Mouse (Mus musculus) cerebellum, adult 11 months (tissue): ENCODE measurements around the gene Txnrd2.
A peak's percentile ranks its signal among the peaks of the same experiment; 100 is the strongest.

Source experiments
- DNase-seq: peaks from one replicate; pipeline ENCODE4 v3.0.0; 2022

The Txnrd2 gene

DNA sequence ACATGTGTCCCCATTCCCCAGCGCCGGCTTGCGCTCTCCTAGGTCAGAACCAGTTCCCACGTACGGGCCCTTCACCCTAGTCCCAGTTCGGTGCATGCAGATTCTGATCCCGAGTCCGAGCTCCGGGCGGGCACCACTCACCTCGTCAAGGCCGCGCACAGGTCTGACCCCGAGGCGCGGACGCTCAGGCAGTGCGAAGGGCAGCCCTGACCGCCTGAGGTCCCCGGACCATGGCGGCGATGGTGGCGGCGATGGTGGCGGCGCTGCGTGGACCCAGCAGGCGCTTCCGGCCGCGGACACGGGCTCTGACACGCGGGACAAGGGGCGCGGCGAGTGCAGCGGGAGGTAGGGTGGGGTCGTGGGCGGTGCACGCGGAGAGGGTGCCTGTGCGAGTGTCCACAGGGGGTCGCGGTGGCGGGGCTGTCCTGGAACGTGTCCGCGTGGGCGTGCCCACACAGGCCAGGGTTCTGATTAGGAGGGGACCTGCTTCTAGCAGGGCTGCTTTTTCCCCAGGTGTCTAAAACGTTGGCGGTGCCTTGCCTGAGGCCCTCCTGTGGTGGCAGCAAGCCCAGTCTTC lies at the start of gene Txnrd2:
TSS of gene Txnrd2 (plus strand) at position 170 of the 577 bp plus-strand sequence.
- peak; percentile 79 for DNase-seq

DNA sequence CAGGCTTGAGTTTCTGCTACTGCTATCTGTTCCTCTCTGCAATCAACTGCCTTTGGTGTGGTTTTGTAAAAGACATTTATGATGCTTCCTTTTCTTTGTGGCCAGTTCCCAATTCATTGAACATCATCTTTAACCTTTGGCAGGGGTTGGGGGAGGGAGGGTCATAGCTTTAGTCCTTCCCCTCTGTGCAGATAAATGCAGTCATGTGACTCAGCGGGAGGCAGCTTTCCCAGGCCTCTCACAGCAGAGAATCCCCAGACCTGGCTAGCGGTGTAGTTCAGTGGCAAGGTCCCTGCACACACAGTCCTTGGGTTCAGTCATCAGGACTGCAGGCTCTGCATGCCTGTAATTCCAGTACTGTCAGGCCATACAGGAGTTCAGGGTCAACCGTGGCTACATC lies 49.0 kb upstream of the Txnrd2 start:
- DNase-seq: no peak

DNA sequence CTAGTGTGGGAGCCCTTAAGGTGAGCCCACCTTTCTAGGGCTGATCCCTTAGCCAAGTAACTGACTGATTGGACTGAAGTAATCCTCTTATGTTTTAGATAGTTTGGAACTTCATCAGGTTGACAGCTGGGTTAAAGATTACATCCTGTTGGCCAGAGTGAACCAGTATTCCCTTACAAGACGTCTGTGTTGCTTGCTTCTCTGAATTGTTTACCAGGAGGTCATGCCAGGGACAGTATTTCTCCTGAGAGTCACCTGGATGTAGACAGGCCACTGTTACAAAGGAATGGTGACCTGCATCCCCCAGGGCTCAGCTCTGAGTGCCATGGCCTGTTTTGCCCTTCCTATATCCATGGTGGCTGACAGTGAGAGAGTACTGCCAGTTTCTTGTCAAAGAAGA lies 47.7 kb upstream of the Txnrd2 start:
- no peak for DNase-seq

DNA sequence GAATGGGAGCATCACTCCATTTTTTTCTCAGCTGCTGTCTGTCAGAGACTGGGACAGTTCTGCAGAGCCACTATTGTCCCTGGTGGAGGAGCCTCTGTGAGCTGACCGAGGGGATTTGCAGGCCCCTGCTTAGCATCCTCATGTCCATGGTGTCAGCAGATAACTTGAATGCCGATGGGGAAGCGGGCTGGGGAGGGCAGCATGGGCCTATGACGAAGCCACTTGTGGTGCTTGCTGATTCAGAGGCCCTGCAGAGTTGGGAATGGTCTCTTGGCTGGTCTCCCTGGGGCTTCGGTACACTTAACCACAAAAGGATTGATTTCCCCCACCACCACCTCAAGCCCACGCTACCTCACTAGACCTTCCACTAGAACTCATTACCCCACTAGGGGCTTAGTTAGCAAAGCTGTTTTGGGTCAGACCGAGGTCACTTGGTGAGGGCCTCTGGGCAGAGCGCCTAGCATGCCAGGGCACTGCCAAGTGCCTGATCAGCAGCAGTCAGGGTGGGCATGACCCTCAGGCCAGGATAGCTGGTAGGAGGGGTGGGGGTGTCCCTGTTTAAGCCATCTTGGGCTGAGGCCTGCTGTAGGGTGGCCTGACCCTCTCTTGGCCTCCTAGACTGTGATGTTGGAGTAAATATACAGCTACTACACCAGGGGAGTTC lies 46.7 kb upstream of the Txnrd2 start:
- no peak for DNase-seq

DNA sequence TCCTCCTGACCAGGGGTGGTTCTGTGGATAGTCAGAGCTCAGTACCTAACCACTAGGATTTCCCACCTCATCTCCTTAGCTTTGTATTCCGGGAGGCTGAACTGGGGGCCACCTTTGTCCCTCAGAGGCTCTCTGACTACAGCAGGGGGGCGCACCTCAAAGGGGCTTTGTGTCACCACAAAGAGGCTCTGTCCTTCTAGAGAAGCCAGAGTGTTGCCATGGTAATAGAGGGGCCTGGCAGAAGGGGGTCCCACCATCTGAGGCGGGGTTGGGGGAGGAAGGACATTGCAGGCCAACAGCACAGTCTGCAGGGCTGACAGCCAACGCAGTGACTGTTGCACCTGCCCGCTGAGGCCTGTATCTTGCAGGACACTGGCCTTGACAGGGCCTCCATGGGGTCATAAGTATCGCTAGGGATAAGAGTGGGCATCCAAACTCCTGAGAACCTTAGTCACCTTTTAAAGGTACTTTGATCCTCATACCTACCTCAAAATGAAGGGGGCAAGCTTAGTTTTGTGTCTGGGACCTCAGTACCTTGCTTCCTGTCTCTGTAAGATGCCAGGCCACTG lies 45.6 kb upstream of the Txnrd2 start:
- no peak for DNase-seq

DNA sequence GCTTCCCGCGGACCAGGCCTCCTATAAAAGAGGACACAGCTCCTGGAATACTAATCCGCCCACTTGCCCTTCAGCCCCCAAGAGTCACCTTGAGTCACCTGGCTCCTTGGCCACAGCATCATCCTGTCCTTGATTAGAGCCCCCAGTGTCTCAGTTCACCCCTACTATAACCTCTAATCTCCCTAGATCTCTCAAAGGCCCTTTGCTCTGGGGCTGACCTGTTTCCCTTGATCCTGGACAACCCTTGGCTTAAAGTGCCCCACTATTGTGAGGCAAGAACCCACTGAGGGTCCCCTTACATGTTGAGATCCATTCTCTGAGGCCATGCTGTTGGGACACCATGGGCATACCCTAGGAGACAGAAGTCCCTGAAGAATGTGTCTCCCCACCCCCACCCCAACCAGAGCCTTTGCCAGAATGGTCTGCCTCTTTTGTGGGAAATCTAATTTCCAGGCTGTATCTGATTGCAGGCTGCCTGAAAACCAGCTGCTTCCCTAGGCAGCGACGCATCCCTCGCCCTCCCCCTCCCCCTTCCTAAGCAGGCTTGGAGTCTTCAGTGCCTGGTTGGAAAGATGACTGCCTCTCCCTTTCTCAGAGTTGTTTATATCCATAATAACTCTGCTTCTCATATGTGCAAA lies 44.4 kb upstream of the Txnrd2 start:
- DNase-seq: no peak

DNA sequence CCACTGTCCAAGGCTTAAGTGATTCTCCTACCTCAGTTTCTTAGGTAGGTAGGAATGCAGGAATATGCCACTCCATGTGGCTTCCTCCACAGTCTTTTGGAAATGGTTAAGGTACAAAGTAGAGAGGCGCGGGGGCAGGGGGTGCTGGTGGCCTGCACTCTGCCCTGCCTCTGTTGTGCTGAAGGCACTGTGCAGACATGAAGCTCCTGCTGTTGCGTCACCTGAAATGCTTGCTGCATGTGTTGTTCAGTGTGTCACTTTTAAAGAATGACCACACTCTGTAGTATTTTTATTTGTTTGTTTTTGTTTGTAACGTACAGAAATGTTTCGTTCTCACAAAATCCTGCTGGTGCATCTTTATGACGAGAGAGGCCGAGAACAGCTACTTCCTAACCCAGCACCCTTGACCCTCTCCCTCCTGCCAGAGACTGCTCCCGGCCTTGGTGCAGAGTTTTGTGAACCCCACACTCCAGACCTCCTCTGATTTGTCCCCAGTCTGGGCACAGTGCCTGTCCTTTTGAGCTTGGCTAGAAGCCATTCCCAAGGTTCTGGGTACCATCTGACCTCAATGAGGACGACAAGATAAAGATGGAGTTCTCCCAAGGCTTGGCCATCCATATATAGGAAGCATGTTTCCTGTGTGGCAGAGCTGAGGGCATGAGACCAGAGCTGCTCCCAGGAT lies 43.0 kb upstream of the Txnrd2 start:
- DNase-seq: peak; percentile 52

DNA sequence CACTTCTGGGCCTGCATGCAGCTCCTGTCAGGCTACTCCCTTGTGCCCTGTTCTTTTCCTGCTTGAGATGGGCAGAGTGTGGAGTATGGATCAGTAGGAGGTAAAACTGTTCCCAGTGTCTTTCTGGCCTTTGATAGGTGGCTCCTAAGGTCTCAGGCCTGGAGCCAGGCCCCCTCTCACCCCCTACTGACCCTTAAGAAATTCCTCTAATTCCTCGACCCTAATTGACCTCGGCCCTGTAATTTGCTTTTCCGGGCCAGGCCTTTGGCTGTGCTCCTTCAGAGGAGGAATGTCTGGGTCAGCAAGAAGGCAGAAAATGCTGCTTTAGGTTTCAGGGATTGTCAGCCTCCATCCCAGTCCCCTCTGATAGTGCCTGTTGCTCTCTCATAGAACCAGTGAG lies 42.4 kb upstream of the Txnrd2 start:
- DNase-seq: no peak

DNA sequence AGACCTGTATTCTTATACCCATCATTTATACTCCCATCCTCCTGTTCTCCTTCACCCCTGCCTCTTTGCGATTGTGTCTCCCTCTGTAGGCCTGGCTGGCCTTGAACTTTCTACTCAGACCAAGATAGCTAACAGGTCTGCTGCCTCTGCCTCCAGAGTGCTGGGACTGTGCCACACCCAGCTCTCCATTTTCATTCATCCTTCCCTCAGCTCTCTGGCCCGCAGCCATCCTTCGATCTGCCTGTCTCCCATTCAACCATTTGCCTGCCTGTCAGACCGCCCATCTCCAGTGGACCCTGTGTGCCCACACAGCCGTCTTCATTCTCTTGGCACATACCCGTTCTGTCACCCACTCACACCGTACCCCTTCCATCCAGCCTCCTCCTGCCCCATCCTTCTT lies 42.0 kb upstream of the Txnrd2 start:
- DNase-seq: peak; percentile 23

DNA sequence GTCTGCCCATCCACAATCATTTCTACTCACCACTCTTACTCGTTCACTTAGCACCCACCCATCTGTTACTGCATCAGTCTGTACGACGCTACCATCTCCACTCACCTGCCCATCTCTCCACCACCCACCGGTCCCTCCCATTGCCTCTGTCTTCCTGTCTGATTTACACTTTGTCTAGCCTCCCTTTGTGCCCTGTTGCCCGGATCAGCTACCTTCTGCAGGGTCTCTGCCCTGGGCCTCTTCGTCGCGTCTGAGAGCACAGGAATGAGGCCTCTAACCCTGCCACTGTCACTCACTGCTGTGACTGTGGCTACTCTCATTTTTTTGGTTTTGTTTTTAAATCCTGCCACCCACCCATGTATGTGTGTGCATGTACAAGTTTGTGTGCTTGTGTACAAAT lies 41.5 kb upstream of the Txnrd2 start:
- DNase-seq: no peak

DNA sequence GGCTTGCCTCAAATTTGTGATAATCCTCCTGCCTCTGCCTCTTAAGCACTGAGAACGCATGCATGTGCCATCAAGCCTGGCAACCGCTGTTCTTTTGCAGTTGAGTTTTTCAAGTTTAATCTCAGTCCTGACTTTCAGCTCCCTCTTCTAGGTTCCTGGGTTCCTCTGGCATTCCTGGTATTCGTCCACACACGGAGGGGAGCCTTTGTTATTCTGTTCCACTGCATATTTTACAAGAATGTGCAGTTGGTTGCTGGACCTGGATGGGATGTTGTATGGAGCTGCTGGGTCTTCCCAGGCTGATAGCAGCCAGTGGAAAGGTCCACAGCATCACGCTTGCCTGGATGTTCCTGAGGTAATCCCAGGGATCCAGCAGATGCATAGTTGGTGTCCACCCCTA lies 40.8 kb upstream of the Txnrd2 start:
- DNase-seq: no peak

DNA sequence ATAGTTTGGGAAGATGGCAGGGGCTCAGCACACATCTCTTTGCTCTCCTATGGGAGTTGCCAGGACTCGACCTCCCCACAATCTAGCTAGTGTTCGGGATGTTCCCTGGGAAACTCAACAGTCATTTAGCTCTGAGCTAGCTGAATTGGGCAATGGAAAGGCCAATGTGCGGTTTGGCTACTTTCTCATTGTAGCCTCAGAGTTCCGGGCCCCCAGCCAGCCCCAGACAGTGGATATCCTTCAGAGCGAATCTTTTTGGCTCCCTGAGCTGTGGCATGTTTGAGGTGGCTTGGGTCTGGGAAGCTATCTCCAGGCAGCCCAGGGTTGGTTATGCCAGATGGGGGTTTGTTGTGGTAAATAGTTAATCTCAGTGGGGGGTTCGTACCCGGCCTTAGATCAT lies 39.7 kb upstream of the Txnrd2 start:
- DNase-seq: peak; percentile 20

DNA sequence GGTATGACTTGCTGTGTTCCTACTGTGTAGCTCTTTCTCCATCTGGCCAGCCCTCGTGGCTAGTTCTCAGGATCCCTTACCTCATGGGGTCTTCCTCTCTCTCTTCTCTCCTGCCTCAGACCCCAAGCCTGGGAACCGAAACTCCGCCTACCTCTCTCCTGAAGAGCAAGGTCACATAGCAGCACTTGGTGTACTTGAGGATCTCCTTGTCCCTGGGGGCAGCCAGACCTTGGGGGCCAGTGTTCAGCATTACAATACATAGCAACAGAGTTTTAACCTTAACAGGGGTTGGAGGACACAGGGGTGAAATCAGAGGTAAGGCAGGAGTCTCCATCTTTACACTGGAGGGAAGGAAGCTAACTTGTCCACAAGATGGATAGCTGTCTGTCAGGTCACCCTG lies 39.2 kb upstream of the Txnrd2 start:
- DNase-seq: peak; percentile 13

DNA sequence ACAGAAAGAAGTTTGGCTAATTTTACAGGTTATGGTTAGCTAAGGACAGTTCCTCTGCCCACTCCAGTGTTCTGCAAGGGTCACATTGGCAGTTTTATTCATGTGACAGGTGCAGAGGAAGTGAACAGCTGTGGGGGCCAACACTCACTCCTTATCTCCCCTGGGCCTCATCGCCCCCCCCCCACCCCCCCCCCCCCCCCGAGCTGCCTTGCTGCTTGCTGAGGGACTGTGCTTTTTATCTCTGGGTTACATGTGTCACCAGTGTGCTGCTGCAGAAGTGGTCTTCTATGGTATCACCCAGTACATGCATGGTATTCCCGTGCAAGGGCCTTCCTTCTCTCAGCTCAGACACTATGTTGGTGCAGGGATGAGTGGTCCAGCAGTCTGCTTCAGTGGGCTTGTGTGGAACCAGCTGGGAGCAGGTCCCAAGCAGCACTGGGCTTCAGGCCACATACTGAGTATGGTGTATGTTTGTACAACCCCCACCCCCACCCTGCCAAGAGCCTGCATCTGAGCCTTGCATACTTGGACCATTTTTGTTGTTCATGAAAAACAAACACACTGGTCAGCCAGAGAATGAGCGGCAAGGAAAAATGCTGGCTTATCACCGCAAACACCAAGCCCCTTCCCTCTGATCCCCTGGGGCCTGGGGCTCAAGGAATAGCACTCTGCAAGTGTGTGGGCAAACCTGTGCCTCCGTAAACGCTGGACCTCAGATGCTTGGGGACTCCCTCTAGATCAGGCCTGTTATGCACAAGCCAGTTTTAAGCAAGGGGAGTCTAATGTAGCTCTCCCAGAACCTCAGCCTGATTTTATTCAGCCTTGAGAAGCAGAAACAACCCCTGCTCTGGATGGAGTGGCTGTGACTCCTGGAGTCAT lies 38.2 kb upstream of the Txnrd2 start:
- DNase-seq: no peak

DNA sequence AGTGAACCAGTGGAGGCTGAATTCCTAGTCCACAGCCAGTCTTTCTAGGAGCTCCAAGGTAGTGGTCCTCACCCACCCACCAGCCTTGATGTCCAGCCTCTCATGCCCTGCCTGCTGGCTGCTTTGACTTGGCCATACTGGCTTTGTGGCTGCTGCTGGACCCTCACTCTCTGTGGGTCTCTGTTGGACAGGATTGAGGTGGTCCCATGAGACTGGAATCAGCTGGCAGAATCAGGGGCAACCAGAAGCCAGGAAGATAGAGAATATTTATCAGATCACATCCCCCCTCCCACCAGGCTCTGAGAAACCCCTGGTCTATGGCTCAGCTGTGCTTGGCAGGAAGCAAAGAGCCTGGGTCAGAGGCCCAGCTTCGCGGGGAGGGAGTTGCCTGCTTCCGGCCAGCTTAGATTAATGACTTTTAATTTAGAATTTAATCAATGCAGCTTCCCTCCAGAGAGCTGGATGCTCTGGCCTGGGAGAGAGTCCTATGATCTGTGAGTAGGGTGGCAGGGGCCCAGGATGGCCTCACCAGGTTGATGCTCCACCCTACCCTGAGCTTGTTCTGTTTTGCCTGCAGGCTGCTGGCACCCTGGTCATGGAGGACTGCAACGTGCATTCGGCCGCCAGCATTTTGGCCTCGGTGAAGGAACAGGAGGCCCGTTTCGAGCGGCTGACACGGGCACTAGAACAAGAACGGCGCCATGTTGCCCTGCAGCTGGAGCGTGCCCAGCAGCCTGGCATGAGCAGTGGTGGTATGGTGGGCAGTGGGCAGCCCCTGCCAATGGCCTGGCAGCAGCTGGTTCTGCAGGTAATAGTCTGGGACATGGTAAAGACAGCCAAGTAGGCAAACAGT lies 37.4 kb upstream of the Txnrd2 start:
- no peak for DNase-seq

DNA sequence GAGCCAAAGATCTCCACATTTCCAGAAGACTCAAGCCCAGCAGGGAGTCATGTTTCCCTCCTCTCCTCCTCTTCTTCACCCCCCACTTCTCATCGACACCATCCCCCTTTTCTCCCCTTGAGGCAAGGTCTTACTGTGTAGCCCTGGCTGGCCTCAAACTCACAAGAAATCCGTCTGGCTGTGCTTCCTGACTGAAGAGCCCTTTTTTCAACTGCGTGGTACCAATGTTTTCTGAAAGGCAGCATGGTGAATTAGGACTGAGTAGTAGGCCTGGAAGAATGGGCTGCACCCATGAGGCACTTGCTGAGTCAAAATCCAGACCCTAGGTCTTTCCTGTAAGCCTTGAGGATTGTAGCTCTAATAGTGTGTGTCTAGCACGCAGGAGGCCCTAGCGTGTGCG lies 35.8 kb upstream of the Txnrd2 start:
- DNase-seq: no peak

DNA sequence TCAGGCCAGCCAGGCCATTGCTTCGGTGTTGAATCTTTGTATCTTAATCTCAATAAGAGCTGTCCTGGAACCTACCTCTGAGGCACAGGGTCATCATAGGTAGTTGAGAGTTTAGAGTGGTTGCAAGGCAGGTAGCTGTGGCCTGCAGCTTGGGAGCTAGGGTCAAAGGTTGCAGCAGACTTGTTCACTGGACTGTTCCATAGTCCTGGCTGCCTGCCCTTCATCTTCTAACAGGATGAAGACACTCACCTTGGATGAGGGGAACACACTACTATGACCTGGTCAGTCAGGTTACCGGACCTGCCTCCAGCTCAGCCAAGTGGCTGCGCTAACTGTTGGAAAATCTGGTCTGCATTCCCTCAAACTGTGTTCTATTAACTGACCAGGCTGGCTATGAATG lies 35.1 kb upstream of the Txnrd2 start:
- DNase-seq: no peak

DNA sequence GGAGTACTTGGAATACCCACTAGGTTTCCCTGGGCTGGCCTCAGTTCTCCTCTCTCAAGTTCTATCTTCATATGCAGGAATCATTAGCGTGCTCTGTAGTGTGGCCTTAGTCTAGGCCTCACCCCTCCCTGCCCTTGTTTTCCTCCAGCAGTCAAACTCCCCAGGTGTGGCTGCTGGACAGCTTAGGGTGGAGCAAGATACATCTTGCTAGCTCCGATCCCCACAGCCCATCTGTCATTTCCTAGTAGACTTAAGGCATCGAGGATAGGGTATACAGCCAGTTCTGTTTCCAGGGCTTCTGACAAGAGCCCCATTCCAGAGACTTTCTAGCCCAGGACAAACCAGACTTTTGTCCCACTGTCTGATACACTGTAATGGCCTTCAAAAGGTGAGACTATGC lies 34.5 kb upstream of the Txnrd2 start:
- no peak for DNase-seq

DNA sequence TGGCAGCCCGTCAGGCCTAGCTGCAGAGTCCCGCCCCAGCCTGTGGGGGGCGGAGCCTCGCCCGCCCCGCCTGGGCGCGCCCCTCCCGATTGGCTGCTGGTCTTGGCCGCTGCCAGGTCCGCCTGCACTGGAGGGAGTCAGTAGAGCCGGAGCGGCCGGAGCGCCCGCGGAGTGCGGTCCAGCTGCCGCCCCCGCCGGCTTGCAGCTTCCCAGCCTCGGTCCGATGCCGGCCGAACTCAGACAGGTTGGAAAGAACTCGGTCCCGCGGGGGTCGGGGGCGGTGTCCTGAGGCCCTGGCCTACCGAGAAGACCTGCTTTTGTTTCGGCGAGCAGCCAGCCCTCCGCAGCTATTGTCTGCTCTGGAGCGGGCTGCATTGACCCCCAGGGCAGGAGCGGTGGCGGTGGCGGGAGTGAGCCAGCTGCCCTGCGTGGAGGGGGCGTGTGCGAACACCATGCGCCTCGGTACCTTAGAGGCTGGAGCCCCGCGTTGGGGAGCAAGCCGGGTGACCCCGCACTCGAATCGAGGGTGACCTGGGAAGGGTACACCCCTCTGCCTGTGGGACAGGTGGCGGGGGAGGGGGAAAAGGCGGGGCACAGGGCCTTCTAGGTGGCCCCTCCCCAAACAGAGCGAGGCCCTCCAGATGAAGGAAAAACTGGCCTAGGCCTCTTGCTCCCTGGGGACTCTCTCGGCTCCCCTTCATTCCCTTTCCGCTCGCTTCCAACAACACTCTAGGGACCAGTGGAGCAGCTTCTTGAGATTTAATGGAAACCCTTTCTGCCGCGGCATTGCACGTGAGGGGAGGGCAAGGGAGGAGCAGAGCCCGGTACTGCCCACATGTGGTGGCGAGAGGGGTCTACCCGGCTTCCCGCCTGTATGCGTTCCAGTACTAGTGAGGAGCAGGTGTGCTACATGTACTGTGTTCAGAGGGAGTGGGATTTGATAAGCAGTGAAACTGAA lies 33.4 kb upstream of the Txnrd2 start:
- peak; percentile 78 for DNase-seq

DNA sequence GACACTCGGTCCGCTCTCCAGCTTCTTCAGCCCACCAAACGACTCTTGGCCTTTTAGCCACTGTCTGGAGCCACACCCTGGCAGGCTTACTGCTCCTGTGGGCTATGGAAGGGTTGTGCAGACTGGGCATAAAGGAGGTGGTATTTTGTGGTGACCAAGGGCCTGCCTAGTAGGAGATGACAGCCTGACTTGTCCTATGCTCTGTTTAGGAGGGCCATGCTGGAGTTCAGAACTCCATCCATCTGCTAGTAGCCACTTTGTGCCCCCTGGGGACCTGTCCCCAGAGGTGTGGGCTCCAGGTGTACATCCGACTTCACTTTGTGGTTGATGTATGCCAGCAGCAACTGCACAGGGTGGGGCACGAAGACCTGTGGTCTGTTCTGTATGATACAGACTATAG lies 32.6 kb upstream of the Txnrd2 start:
- no peak for DNase-seq

DNA sequence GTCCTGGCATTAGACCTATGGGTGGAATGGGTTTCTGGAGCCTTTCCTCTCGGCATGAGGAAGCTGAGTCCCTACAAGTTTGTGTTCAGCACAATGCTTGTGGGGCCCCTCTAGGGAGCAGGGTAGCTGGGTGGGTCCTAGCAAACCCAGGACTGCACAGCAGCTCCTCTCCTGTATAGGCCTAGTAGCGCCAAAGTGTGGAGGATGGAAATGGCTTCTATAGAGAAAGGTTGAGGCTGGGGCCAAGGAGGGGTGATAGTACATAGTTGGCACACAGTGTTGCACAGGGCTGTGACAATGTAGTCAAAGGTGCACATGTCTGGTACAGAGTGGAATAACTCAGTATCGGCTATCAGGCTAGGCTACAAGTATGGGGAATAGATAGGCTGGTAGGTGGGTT lies 32.1 kb upstream of the Txnrd2 start:
- no peak for DNase-seq
